Mouse (Mus musculus) CD4-positive naive resting alpha-beta T cell, adult 76 days (primary cell): ENCODE results near the gene Lpo. TPM values are rescaled to one million over a fixed set of nuclear protein-coding genes. Genes with fewer than 3 reads are reported as not detected.

Experiments
- total RNA-seq: library from RNA; stranded (reverse); gene quantifications from one replicate; pipeline ENCODE4 v1.2.4, GENCODE M21; 2023

The Lpo gene
- total RNA-seq: not detected

GRCm38 (mm10) chr11:87828239-87828900 lies at the start of gene Lpo:
Gene Lpo (minus strand): TSS chr11:87828289.

GRCm38 (mm10) chr11:87875436-87875835 lies 47.3 kb upstream of the Lpo start, which contains the start of gene Epx:
Gene Epx (minus strand): TSS chr11:87875536.

DNA sequence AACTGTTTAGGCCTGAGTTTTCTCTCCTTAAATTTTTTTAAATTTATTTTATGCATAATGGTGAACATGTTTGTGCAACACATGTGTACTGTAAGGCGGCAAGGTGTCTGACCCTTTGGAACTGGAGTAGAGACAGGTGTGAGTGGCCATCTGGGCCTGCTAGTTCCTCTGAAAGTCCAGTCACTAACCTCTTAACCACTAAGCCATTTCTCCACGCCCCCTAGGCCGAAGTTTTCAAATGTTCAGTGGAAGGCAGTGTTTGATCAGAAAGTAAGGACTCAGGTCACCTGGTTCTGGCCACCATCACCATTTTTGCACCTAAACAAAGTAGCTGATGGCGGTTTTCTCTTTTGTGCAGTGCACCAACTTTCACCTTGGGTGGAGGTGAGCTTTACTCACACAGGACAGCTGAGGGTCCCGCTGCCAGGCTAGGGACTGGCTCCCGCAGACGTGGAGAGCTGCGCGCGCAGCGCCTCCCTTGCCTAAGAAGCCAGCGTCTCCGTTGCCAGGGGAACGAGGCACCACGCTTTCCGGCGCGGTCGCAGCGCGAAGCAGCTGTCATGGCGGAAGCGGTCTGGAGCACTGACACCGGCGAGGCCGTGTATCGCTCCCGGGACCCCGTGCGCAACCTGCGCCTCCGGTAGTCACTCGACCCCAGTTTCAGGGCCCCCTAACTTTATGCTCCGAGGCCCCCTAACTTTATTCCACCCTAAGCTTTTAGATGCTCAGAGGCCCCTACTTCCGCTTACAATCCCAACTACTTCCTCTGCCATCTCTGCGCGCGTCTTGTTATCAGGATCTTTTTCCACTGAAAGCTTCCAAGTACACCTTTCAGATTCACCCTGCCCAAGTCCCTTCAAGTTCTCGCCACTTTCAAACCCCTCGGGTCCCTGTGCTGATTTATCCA lies 24.9 kb upstream of the Lpo start, which contains the start of gene Mks1:
Gene Mks1 (plus strand): TSS at position 526 of the 907 bp plus-strand sequence.

GRCm38 (mm10) chr11:87793460-87793859 lies 34.6 kb downstream of the Lpo start, which contains the start of gene Mpo:
Gene Mpo (plus strand): TSS chr11:87793581.

GRCm38 (mm10) chr11:87760301-87761081 lies 67.6 kb downstream of the Lpo start, which contains the start of gene Tspoap1:
Gene Tspoap1 (plus strand): TSS chr11:87760541.

Other genes with a start within 250 kb of the Lpo start
- gene Mtmr4, start 236.1 kb downstream of the Lpo start, total RNA-seq: 21.4 TPM
- gene Hsf5, start 211.1 kb downstream of the Lpo start, total RNA-seq: 0.29 TPM
- gene Rnf43, start 165.6 kb downstream of the Lpo start, total RNA-seq: 5.2 TPM
- 155 TPM for gene Supt4a, start 90.7 kb downstream of the Lpo start, total RNA-seq
- gene Tspoap1, start 67.7 kb downstream of the Lpo start, total RNA-seq: 3.8 TPM
- gene Mpo, start 34.7 kb downstream of the Lpo start, total RNA-seq: 0.67 TPM
- gene Mks1, start 24.9 kb upstream of the Lpo start, total RNA-seq: 9.6 TPM
- gene Epx, start 47.2 kb upstream of the Lpo start, total RNA-seq: not detected
- not detected for gene Olfr462, start 64.0 kb upstream of the Lpo start, total RNA-seq
- not detected for gene Olfr463, start 69.1 kb upstream of the Lpo start, total RNA-seq
- not detected for gene Olfr464, start 92.7 kb upstream of the Lpo start, total RNA-seq
- gene Dynll2, start 159.2 kb upstream of the Lpo start, total RNA-seq: 22.2 TPM
- 333 TPM for gene Srsf1, start 219.1 kb upstream of the Lpo start, total RNA-seq
- gene Vezf1, start 240.0 kb upstream of the Lpo start, total RNA-seq: 54.0 TPM